Mouse (Mus musculus) urinary bladder, postnatal 14 days (tissue): ENCODE data around the gene Resp18.

Source experiments
- DNase-seq: peaks from one replicate; pipeline ENCODE4 v3.0.0; 2021; ENCODE audit warnings: low spot score

The Resp18 gene

GRCm38 (mm10) chr1:75278228-75278627 is at the start of gene Resp18:
Resp18 (minus strand) TSS chr1:75278415.
- DNase-seq: no peak

DNA sequence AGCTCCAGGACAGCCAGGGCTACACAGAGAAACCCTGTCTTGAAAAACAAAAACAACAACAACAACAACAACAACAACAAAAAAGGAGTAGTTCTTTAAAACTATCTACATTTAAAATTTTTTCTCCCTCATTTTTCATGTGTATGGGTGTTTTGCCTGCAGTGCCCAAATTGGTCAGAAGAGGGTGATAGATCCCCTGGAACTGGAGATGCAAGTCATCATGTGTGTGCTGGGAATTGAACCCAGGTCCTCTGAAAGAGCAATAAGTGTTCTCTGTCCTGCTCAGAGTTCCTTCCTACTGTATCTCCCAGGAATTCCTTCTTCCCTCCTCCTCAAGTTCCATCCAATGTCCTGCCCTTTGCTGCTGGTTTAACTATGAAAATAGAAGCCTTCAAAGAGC is 49.2 kb upstream of the Resp18 start:
- no peak for DNase-seq

GRCm38 (mm10) chr1:75319166-75319565 is 41.0 kb upstream of the Resp18 start:
- no peak for DNase-seq

- DNase-seq: no peak
These were observed 40.5 kb upstream of the Resp18 start for GRCm38 (mm10) chr1:75318736-75319135.

DNA sequence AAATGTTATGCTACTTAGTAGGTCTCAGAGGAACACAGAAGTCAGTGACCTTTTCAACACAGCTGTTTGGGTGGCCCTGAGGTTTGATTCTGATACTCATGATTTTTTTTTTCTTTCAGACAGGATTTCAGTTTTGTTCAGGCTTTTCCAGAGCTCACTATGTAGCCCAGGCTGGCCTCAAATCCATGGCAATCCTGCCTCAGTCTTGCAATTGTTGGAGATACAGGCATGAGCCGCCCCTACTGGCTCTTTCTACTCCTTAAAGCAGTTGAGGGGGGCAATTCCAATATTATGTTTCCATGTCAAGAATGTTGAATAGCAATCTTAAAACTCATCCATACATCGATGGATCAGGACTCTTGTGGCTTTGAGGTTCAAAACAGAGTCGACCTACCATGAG is 40.1 kb upstream of the Resp18 start:
- no peak for DNase-seq

GRCm38 (mm10) chr1:75317241-75318201 is 39.3 kb upstream of the Resp18 start, which contains the start of gene Dnpep:
Dnpep (minus strand) TSS chr1:75317990.
- DNase-seq: peak; percentile 100

DNA sequence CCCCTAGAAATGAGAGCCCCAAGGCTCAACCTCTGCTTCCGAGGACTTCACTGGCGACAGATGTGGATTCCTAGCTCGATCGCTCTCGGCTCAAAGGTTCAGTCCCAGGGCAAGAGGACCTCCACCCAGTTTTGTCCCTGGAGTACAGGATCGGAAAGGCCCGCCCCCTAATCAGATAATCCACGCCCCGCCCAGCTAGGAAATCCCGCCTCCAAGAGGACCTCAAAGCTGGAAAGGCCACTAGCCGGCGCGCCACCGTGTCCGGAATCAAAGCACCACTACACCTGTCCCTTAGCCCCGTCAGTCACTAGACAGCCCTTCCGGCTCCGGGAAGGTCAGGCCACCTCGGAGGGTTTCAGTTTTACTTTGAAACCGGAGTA is 38.6 kb upstream of the Resp18 start:
- DNase-seq: peak; percentile 93

DNA sequence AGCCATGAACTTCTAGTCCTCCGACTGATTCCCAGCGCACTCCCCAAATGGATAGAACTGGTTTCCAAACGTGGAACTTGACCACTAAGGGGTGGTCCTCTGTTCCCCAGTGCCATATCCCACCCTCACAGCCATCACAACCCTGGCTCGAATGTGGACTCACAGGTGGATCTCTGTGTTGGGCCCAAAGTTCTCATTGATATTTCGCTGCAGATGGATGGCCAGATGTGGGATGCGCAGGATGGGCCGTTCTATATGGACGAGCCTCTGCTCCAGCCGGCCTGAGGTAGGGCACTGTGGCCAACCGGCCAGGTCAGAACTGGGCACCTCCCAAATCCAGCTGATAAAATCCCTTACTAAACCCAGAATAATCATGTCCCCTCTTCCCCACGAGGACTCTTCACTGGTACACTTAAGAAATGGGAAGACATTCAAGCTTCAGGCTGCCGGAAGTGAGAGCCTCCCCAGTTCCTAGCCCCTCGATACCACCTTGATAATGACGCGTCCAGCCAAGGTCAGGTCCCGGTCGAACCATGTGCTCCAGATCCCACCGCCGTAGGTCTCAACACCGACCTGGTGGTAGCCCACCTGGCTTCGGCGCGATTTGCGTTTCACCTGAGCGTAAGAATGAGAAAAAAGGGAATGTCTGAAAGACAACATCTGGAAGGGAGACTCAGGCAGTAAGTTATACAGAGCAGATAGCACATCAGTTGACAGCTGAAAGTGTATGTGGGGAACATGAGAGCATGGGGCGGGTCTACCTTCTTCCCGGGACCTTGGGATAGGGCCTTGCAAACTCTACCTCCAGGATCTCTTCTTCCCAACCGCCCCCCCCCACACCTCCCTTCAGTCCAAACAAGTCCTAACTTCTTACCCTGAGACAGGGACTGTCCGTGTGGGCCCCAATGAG is 37.5 kb upstream of the Resp18 start:
- no peak for DNase-seq

GRCm38 (mm10) chr1:75315011-75315410 is 36.8 kb upstream of the Resp18 start:
- DNase-seq: no peak

- DNase-seq: no peak
These were observed 33.5 kb upstream of the Resp18 start for GRCm38 (mm10) chr1:75311694-75312093.

DNA sequence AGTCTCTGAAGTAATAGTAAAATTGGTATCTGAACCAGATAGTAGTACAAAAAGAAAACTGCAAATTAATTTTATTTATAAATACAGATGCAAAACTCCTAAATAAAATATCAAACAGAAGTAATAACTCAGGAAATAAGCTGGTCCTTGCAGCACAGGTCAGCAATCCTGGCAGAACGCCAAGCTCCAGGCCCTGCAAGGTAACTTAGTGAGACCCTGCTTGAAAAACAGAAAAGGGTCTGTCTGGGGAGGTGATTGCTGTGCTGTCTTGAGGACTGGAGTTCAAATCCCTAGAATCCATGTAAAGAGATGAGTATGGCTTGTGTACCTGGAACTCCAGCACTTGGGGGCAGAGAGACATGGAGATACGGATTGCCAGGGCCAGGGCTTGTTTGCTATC is 26.4 kb upstream of the Resp18 start:
- no peak for DNase-seq

- no peak for DNase-seq
These were observed 16.1 kb upstream of the Resp18 start for GRCm38 (mm10) chr1:75294294-75294693.

- no peak for DNase-seq
These were observed 15.1 kb upstream of the Resp18 start for GRCm38 (mm10) chr1:75293331-75293701.

- peak; percentile 9 for DNase-seq
These were observed 14.5 kb upstream of the Resp18 start for GRCm38 (mm10) chr1:75292476-75293330.

DNA sequence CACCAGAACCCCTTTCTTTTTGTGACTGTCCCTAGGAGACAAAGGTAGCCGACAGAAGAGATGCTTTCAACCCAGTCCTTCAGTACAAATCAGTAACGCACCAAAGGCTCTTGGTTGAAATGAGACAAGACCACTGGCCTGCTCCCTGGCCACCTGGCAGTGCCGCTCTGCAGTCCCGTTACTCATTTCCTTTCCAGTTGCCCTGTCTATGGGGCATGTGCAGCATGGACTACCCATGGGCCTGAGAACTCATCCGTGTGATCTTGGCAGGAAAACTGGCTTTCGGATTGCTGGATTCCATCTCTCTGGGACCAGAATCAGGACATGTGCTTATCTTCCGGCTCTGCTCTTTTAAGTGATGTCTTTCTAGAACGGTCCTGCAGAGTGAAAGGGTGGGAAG is 13.1 kb upstream of the Resp18 start:
- no peak for DNase-seq

DNA sequence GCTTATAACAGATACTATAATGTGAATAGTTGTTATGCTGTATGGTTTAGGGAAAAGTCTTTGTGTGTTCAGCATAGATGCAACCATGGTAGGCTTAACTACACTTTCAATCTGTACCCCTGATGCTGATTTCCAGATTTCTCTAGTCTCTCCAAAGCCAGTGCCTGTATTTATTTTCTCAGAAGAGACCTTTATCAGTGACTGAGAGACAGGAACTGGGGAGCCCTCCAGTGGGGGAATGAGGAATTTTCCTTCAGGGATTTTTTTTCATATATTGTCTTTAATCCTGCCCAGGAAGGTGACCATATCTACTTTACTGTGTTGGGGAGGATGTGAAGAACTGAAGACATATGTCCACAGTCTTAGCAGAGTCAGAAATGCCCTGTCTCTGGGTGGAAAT is 12.4 kb upstream of the Resp18 start:
- peak; percentile 30 for DNase-seq

GRCm38 (mm10) chr1:75289888-75290431 is 11.7 kb upstream of the Resp18 start:
- DNase-seq: no peak

- no peak for DNase-seq
These were observed 11.2 kb upstream of the Resp18 start for GRCm38 (mm10) chr1:75289376-75289775.

- no peak for DNase-seq
These were observed 6.7 kb upstream of the Resp18 start for GRCm38 (mm10) chr1:75284911-75285310.

DNA sequence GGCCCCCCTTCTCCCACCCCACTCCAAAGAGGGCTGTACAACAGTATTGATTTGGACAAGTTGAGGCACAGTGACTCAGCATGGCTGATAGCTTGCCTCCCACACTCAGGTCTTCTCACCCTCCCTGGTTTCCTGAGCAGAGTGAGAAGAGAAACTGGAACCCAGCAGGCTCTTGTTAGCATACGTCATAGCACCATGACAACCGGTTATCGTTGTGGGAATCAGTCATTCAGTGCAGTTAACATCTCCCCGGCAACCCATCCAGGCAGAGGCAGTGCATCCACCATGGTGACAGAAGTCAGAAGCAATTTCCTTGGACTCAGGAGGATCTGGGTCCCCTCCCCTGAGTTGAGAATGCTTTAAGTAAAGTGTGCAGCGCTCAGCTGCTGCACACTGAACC is 4.8 kb upstream of the Resp18 start:
- no peak for DNase-seq
